Mouse (Mus musculus): ENCODE results near the gene Eno1. TPM values are rescaled to one million over a fixed set of nuclear protein-coding genes. Genes with fewer than 3 reads are reported as not detected.
A peak's percentile ranks its signal among the peaks of the same experiment; 100 is the strongest.

Eno1 gene
- polyA plus RNA-seq, 1 experiment from 2014 or later: 305 TPM

- Histone ChIP-seq H3K36me3 (ENCODE audit: insufficient read depth, low read length) (no peaks in the 10 kb centered on the region), H3K4me1 (ENCODE audit: insufficient read depth, low read depth, low read length) (peaks cover 10% of the 10 kb centered on the region; the same call in 1 of the 2 replicates), H3K4me2 (replicated peaks; ENCODE audit: low read depth, low read length) (no peak overlapping the region), H3K4me3 (ENCODE audit: low read depth, low read length) (no peak overlapping the region), H3K27ac (ENCODE audit: low read length) (no peak overlapping the region), H3K27me3 (replicated peaks; ENCODE audit: insufficient read depth, low read length) (no peaks in the 10 kb centered on the region), H3K9ac (replicated peaks; ENCODE audit: low read depth) (no peak overlapping the region), H3K9me3 (ENCODE audit: low read length) (no peaks in the 10 kb centered on the region)
- TF ChIP-seq EP300 (IDR thresholded peaks at IDR 0.05): no peak
- TF ChIP-seq CTCF (IDR thresholded peaks at IDR 0.05): no peak
- 44% methylated on average over 7 of the region's 7 CpGs for WGBS
- DNase-seq (ENCODE audit: low spot score): no peak
- no peak for ATAC-seq
These were observed 23.6 kb downstream of the Eno1 start for GRCm38 (mm10) chr4:150260111-150260510.

DNA sequence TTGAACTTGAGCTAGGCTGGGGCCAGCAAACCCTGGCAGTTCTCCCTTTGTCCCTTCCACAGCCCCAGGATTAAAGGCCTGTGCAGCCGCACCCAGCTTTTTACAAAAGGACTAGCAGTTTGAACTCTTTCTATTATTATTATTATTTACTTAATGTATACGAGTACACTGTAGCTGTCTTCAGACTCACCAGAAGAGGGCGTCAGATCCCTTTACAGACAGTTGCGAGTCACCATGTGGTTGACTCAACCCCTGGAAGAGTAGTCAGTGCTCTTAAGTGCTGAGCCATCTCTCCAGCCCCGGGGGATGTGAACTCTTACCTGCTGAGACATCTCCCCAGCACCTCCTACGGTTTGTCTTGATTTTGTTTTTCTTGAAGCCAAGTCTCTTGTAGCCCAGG is 24.2 kb downstream of the Eno1 start:
- no peak for ATAC-seq

GRCm38 (mm10) chr4:150262301-150262700 is 25.8 kb downstream of the Eno1 start:
- H3K9ac ChIP-seq (replicated peaks; ENCODE audit: low read depth): no peak overlapping the region
- H3K27ac ChIP-seq (ENCODE audit: low read length): no peak overlapping the region
- DNase-seq (ENCODE audit: low spot score) (no peak), ATAC-seq (no peak)
- no peak overlapping the region for H3K4me3 ChIP-seq (ENCODE audit: low read depth, low read length)
- H3K9me3 ChIP-seq (ENCODE audit: low read length): no peaks in the 10 kb centered on the region
- no peaks in the 10 kb centered on the region for H3K27me3 ChIP-seq (replicated peaks; ENCODE audit: insufficient read depth, low read length)
- no peak overlapping the region for H3K4me2 ChIP-seq (replicated peaks; ENCODE audit: low read depth, low read length)
- no peaks in the 10 kb centered on the region for H3K36me3 ChIP-seq (ENCODE audit: insufficient read depth, low read length)
- WGBS: 49% methylated on average over 8 of the region's 8 CpGs
- H3K4me1 ChIP-seq (ENCODE audit: insufficient read depth, low read depth, low read length): peaks cover 10% of the 10 kb centered on the region; the same call in 1 of the 2 replicates
- TF ChIP-seq CTCF (IDR thresholded peaks at IDR 0.05) (no peak), EP300 (IDR thresholded peaks at IDR 0.05) (no peak)

More for the DNA sequence above, 24.2 kb downstream of the Eno1 start:
- Histone ChIP-seq H3K4me3 (ENCODE audit: low read depth, low read length) (no peak overlapping the region), H3K9me3 (ENCODE audit: low read length) (no peaks in the 10 kb centered on the region), H3K27ac (ENCODE audit: low read length) (no peak overlapping the region), H3K36me3 (ENCODE audit: insufficient read depth, low read length) (no peaks in the 10 kb centered on the region), H3K9ac (replicated peaks; ENCODE audit: low read depth) (no peak overlapping the region), H3K4me1 (ENCODE audit: insufficient read depth, low read depth, low read length) (peaks cover 10% of the 10 kb centered on the region; the same call in 1 of the 2 replicates), H3K4me2 (replicated peaks; ENCODE audit: low read depth, low read length) (no peak overlapping the region), H3K27me3 (replicated peaks; ENCODE audit: insufficient read depth, low read length) (no peaks in the 10 kb centered on the region)
- TF ChIP-seq CTCF (IDR thresholded peaks at IDR 0.05): peak; percentile 68
- no peak for TF ChIP-seq EP300 (IDR thresholded peaks at IDR 0.05)
- DNase-seq (ENCODE audit: low spot score): peak; percentile 49
- 40% methylated on average over 6 of the region's 6 CpGs for WGBS

DNA sequence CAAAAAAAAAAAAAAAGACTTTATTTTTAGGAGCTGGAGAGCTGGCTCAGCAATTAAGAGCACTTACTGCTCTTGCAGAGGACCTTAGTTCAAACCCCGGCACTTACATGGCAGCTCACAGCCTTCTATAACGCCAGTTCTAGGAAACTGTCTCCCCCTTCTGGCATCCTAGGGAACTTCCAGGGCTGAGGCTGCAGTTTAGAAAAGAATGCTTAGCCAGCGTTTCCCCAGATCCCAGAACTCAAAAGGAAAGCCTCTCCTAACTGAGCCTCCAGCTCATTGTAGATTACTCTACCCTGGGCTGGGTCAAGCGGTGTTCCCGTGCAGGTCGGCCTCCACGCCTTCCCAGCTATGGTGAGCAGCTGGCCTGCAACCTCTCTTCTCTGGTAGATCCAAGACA is 28.4 kb downstream of the Eno1 start:
- Histone ChIP-seq H3K27me3 (replicated peaks; ENCODE audit: insufficient read depth, low read length) (no peaks in the 10 kb centered on the region), H3K4me2 (replicated peaks; ENCODE audit: low read depth, low read length) (no peak overlapping the region), H3K4me3 (ENCODE audit: low read depth, low read length) (no peak overlapping the region), H3K9ac (replicated peaks; ENCODE audit: low read depth) (no peak overlapping the region), H3K27ac (ENCODE audit: low read length) (no peak overlapping the region), H3K36me3 (ENCODE audit: insufficient read depth, low read length) (no peaks in the 10 kb centered on the region), H3K9me3 (ENCODE audit: low read length) (no peaks in the 10 kb centered on the region), H3K4me1 (ENCODE audit: insufficient read depth, low read depth, low read length) (peaks cover 3% of the 10 kb centered on the region; the same call in 1 of the 2 replicates)
- 57% methylated on average over 7 of the region's 7 CpGs for WGBS
- DNase-seq (ENCODE audit: low spot score) (peak; percentile 51), ATAC-seq (no peak)
- TF ChIP-seq EP300 (IDR thresholded peaks at IDR 0.05) (0 out of 2 replicates have a peak, but pooled peaks have one; percentile 14), CTCF (IDR thresholded peaks at IDR 0.05) (peak; percentile 70)

- Histone ChIP-seq H3K4me2 (replicated peaks; ENCODE audit: low read depth, low read length) (no peak overlapping the region), H3K36me3 (ENCODE audit: insufficient read depth, low read length) (no peaks in the 10 kb centered on the region), H3K4me3 (ENCODE audit: low read depth, low read length) (no peak overlapping the region), H3K9ac (replicated peaks; ENCODE audit: low read depth) (no peak overlapping the region), H3K27ac (ENCODE audit: low read length) (no peak overlapping the region), H3K27me3 (replicated peaks; ENCODE audit: insufficient read depth, low read length) (no peaks in the 10 kb centered on the region), H3K4me1 (ENCODE audit: insufficient read depth, low read depth, low read length) (peaks cover 4% of the 10 kb centered on the region; the same call in 1 of the 2 replicates), H3K9me3 (ENCODE audit: low read length) (no peaks in the 10 kb centered on the region)
- WGBS: 41% methylated on average over 5 of the region's 5 CpGs
- ATAC-seq (no peak), DNase-seq (ENCODE audit: low spot score) (no peak)
- TF ChIP-seq CTCF (IDR thresholded peaks at IDR 0.05): no peak
- no peak for TF ChIP-seq EP300 (IDR thresholded peaks at IDR 0.05)
These were observed 28.9 kb downstream of the Eno1 start for GRCm38 (mm10) chr4:150265471-150265870.

GRCm38 (mm10) chr4:150266655-150267223 is 30.2 kb downstream of the Eno1 start:
- Histone ChIP-seq H3K27me3 (replicated peaks; ENCODE audit: insufficient read depth, low read length) (no peaks in the 10 kb centered on the region), H3K9me3 (ENCODE audit: low read length) (no peaks in the 10 kb centered on the region), H3K9ac (replicated peaks; ENCODE audit: low read depth) (no peak overlapping the region), H3K27ac (ENCODE audit: low read length) (peak overlapping the region; percentile 51), H3K4me2 (replicated peaks; ENCODE audit: low read depth, low read length) (no peak overlapping the region), H3K4me1 (ENCODE audit: insufficient read depth, low read depth, low read length) (peaks cover 4% of the 10 kb centered on the region; the same call in 1 of the 2 replicates), H3K36me3 (ENCODE audit: insufficient read depth, low read length) (no peaks in the 10 kb centered on the region), H3K4me3 (ENCODE audit: low read depth, low read length) (no peak overlapping the region)
- DNase-seq (ENCODE audit: low spot score) (peak; percentile 80), ATAC-seq (peak; percentile 66)
- TF ChIP-seq CTCF (IDR thresholded peaks at IDR 0.05) (no peak), EP300 (IDR thresholded peaks at IDR 0.05) (0 out of 2 replicates have a peak, but pooled peaks have one; percentile 48)
- WGBS: 43% methylated on average over 21 of the region's 21 CpGs
